Mouse (Mus musculus) B cell, adult 67 days (primary cell): ENCODE data around the gene Sox10. TPM values are rescaled to one million over a fixed set of nuclear protein-coding genes. Genes with fewer than 3 reads are reported as not detected.

Experiments used
- total RNA-seq, 2 experiments: library from RNA; stranded (reverse); gene quantifications; 4 replicates each; pipeline ENCODE4 v1.2.4; 2023

The Sox10 gene
- not detected for total RNA-seq

GRCm38 (mm10) chr15:79165140-79165539, at the start of gene Sox10:
Gene Sox10 (minus strand): TSS chr15:79165240.

GRCm38 (mm10) chr15:79140866-79141565, 24.0 kb downstream of the Sox10 start, which contains the start of the genes Polr2f and 1700088E04Rik:
Gene Polr2f (plus strand): TSS chr15:79141009.
Gene 1700088E04Rik (minus strand): TSS chr15:79141253.

GRCm38 (mm10) chr15:79108421-79109320, 56.4 kb downstream of the Sox10 start, which contains the start of gene Micall1:
Gene Micall1 (plus strand): TSS chr15:79108898.

Other genes with a start within 250 kb of the Sox10 start
- gene Lgals1, start 238.5 kb downstream of the Sox10 start, total RNA-seq, result 10 to 100 TPM in 1 of 2 experiments, 1 to 10 TPM in 1; 7.2 to 10.1 TPM
- 10 to 100 TPM; 36.2 to 47.2 TPM for gene Nol12, start 230.3 kb downstream of the Sox10 start, total RNA-seq
- gene Triobp, start 217.5 kb downstream of the Sox10 start, total RNA-seq, result 10 to 100 TPM; 46.6 to 65.7 TPM
- gene H1f0, start 136.8 kb downstream of the Sox10 start, total RNA-seq, result 1 to 10 TPM; 1.9 to 2.1 TPM
- gene Galr3, start 123.4 kb downstream of the Sox10 start, total RNA-seq, result not detected
- 10 to 100 TPM; 38.2 to 38.8 TPM for gene Ankrd54, start 102.3 kb downstream of the Sox10 start, total RNA-seq
- gene Eif3l, start 90.1 kb downstream of the Sox10 start, total RNA-seq, result 100 to 1,000 TPM; 114 to 115 TPM
- 10 to 100 TPM; 50.9 to 53.1 TPM for gene Micall1, start 56.3 kb downstream of the Sox10 start, total RNA-seq
- 10 to 100 TPM; 56.6 to 57.0 TPM for gene Polr2f, start 24.2 kb downstream of the Sox10 start, total RNA-seq
- gene 1700088E04Rik, start 24.0 kb downstream of the Sox10 start, total RNA-seq, result not detected
- 10 to 100 TPM; 38.4 to 39.1 TPM for gene Pick1, start 63.9 kb upstream of the Sox10 start, total RNA-seq
- gene Gm49486, start 64.2 kb upstream of the Sox10 start, total RNA-seq, result 1 to 10 TPM; 1.1 to 1.6 TPM
- not detected for gene Slc16a8, start 89.5 kb upstream of the Sox10 start, total RNA-seq
- gene Baiap2l2, start 120.3 kb upstream of the Sox10 start, total RNA-seq, result not detected
- 10 to 100 TPM; 13.9 to 17.1 TPM for gene Pla2g6, start 163.2 kb upstream of the Sox10 start, total RNA-seq
- 10 to 100 TPM; 19.4 to 43.8 TPM for gene Maff, start 181.4 kb upstream of the Sox10 start, total RNA-seq
- 10 to 100 TPM; 34.2 to 39.4 TPM for gene Tmem184b, start 238.3 kb upstream of the Sox10 start, total RNA-seq